Mouse (Mus musculus): ENCODE results near the gene Hist1h2bh.

Gene Hist1h2bh

GRCm38 (mm10) chr13:23506351-23506750, 36.8 kb downstream of the Hist1h2bh start:
- peak; percentile 83 for DNase-seq (ENCODE audit: low read depth, low spot score)

GRCm38 (mm10) chr13:23505662-23506345, 37.4 kb downstream of the Hist1h2bh start:
- no peak for DNase-seq (ENCODE audit: low read depth, low spot score)

GRCm38 (mm10) chr13:23503797-23504196, 39.4 kb downstream of the Hist1h2bh start:
- DNase-seq (ENCODE audit: low read depth, low spot score) = peak; percentile 77

- no peak for DNase-seq (ENCODE audit: low read depth, low spot score)
Observed at GRCm38 (mm10) chr13:23502916-23503315, 40.3 kb downstream of the Hist1h2bh start.

- no peak for DNase-seq (ENCODE audit: low read depth, low spot score)
Observed at GRCm38 (mm10) chr13:23502031-23502567, 41.1 kb downstream of the Hist1h2bh start.

DNA sequence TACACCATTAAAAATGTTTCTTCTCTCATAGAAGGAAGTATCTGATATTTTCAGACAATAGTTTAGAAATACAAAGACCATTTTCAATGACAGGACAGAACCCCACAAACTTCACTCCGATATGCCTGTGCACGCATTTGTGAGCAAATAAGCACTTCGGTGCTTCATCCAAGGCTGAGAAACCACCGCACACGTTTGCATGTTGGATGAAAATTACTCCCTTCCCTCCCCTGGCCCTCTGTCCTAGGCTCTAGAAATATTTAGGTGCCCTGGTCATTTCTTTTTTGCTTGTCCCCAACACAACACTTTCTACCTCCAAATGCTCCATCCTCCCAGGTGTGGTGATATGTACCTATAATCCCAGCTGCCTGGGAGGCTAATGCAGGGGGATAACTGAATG, 41.7 kb downstream of the Hist1h2bh start:
- no peak for DNase-seq (ENCODE audit: low read depth, low spot score)

GRCm38 (mm10) chr13:23500424-23501200, 42.6 kb downstream of the Hist1h2bh start:
- peak; percentile 88 for DNase-seq (ENCODE audit: low read depth, low spot score)

GRCm38 (mm10) chr13:23499943-23500342, 43.2 kb downstream of the Hist1h2bh start:
- DNase-seq (ENCODE audit: low read depth, low spot score) = no peak

- DNase-seq (ENCODE audit: low read depth, low spot score) = peak; percentile 79
Observed at GRCm38 (mm10) chr13:23498653-23499052, 44.5 kb downstream of the Hist1h2bh start.

DNA sequence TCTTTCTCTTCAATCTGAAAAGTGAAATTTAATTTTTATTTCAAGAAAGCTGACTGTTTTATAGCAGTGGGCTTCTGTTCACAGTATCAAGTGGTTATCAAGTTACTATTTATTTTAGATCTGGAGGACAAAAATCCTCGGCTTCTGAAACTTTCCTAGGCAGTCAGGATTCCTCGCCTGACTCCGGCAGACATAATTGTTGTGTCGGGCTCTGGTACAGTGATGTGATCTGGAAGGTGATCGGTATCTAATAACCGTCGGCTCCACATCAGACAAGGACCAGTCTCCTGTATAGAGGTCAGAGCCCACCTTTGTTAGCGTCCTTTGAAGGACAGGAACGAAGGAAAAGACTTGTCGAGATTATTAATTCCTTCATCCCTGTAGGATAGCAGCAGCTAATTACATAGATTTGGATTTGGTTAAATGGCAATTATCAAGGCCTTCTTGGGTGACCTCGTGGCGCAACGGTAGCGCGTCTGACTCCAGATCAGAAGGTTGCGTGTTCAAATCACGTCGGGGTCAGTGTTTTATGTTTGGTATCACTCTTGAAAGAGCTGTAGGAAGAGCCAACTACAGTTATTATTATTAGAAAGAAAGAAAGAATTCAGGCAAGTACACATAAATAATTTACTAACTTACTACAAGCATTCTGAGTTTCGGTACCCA, 45.4 kb downstream of the Hist1h2bh start:
- DNase-seq (ENCODE audit: low read depth, low spot score) = no peak

GRCm38 (mm10) chr13:23495526-23495925, 47.7 kb downstream of the Hist1h2bh start:
- DNase-seq (ENCODE audit: low read depth, low spot score) = no peak

- DNase-seq (ENCODE audit: low read depth, low spot score) = no peak
Observed at GRCm38 (mm10) chr13:23491990-23492389, 51.2 kb downstream of the Hist1h2bh start.
